Mouse (Mus musculus) adrenal gland (tissue): ENCODE measurements around the gene Slc16a10.

Experiments
- intact Hi-C: fragments of 180-260 bp; cut with DNase I; formaldehyde crosslinking; loops from one replicate; pipeline ENCODE4 v1.15.1; 2025

The Slc16a10 gene

DNA sequence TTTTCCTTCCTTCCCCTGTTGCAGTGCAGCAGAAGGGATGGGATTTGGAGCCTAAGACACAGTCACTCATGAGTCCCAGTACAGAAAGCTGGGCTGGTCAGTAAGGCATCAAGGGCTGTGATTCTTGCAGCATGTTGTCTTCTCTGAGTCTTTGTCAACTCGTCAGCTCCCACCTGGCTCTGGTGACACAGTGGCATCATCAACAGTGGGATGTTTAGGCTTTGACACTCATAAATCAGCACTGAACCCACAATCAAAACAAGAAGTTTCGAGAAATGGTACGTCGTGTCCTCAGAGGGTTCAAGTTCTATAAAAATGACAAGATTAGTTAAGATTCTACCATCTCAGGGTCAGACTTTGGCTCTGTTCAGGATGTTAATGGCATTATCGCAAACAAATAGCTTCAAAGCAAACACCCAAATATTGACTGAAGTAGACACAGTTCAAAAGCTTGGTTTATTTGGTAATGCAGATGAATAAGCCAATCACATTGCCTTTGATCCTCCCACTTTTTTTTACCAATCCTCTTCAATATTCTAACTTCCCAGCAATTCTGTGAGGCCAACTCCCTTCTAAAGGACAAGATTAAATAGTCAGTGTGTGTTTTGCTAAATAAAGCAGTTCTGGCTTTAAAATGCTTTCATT, 23.2 kb downstream of the Slc16a10 start:
- intact Hi-C loops = no loop called here

DNA sequence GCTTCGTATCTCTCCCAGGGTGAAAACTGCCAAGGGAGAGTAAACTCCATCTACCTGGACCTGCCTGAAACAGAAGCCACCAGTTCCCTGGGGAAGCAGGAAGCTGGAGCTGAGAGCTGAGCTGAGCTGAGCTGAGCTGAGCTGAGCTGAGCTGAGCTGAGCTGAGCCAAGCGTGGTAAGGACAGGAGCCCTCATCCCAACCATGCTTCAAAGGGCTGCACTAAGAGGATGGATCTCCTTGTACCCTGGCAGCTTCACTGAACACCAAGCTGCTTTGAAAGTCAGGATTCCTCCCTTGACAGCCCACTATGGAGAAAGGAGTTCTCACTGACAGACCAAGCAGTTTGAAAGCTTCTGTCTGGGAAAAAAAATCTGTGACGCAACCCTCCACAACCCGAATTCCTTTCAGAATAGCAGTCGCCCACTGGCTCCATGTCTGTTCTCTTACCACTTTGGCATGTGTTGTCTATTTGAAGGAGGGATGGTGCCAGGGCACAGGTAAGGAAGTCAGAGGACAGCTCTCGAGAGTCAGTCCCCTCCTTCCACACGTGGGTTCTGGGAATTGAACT, 28.5 kb downstream of the Slc16a10 start:
- intact Hi-C loops = no loop called here

DNA sequence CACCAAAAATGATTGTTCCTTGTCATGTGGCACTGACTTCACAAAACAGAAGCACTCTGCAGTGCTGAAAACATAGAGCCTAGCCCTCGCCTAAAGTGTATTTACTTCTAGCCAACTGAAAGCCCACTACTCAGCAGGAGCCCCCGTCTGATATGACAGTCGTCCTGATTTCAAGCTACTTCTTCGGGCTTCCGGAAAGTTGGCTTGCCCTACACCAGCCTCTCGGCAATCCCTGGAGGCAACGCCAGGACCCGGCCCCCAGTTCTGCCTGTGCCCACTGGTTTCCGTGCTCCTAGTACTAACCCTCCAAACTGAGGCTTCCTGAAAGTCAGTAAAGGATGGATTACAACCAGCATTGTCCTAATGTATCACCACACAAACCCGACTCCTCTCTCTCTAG, 29.8 kb downstream of the Slc16a10 start:
- intact Hi-C loops = no loop called here

DNA sequence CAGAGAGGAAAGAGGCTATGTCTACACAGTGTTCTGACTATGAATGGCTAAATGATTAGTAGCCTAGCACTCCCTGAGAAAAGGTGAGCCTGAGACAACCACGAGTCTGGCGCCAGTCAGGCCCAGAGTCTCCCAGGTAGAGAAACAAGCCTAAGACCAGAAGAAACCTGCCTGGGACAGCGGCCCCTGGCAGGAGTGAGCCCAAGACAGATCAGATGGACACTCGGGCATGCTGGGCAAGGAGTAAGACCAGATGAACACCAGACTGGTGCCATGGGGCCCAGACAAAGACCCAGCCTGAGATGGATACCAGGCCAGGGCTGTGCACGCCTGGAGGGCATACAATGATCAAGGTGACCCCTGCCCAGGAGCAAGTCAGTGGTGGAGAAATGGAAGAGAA, 32.5 kb downstream of the Slc16a10 start:
- intact Hi-C loops = no loop called here

DNA sequence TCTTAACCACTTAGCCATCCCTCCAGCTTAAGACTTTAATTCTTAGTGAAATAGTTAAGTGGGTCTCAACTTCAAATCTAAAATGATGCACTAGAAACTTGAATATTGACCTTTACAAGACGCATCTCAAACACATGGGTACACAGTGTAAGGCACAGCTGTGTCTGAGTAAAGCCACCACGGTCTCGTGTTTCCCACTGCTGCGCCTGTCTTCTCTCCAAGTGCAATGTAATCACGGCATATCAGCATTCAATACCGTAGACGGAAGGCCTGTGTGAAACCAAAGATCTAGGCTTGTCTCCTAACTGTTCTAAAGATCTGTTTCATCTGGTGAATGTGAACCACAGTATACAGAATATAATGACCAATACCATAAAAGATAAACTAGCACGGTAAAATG, 33.1 kb downstream of the Slc16a10 start:
- intact Hi-C loops = no loop called here

DNA sequence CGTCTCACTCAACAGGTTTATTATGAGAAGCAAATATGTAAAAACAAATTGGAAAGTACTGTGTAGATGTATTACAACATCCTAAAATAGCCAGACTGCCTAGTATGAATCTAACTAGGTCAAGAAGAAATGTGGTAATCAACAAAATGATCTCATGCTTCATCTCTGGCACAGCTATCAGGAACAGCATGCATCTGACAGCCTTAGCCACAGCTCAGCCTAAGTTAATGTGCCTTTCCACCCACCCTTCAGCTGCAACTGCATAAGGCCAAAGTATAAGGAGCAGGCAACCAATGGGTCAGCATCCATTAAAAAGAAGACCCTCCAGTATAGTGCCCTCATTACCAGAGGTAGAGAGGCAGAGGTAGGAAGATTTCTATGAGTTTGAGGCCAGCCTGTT, 34.1 kb downstream of the Slc16a10 start:
- intact Hi-C loops = no loop called here

DNA sequence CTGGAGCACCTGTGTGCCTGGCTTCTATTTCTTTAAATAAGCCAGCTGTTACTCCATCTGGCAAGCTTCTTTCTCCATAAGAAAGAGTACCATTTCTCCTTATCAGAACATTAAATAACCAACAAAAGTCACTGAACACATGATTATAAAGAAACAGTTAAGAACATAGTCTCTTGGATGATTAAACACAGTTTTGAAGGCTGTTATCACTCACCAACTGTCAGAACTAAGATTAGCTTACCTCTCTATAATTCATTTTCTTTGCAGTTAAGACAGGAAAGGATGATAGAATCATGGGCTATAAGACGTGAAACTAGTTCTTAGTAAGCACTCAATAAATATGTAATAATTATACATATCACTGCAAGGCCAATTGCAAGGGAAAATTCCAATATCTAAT, 36.9 kb downstream of the Slc16a10 start:
- intact Hi-C loops = no loop called here

DNA sequence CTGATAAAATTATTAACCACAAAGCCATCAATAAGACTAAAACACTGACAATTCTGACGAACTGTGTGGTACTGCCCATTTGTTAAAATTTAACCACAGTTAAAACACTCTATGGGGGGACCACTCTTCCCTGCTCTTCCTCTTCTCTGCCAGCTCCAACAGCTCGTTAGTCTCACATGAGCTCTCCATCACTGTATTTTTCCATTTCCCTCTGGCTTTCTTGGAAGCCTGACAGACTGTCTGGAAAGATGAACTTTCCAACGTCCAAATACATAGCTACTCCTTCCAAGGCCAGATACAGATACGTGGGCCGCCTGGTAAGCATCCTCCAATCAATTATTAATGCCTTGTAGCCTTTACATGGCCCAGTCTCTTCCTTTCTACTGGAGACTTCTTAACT, 38.3 kb downstream of the Slc16a10 start:
- intact Hi-C loops = no loop called here

DNA sequence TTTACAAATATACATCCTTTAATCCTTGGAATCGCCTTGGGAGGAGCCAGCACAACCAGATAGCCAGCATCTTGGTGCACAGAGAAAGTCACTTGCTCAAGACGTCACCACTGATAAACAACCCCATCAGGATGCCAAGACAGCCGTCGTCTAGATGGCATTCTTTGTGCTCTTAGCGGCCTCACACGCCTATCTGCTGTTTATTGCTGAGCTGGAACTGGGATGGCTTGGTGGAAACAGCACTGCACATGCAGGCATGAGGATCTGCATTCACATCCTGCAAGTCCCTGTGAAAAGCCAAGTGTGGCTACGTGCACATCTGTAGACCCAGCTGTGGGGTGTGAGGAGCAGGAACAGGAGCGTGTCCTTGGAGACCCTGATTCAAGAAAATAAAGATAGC, 39.1 kb downstream of the Slc16a10 start:
- intact Hi-C loops = no loop called here

DNA sequence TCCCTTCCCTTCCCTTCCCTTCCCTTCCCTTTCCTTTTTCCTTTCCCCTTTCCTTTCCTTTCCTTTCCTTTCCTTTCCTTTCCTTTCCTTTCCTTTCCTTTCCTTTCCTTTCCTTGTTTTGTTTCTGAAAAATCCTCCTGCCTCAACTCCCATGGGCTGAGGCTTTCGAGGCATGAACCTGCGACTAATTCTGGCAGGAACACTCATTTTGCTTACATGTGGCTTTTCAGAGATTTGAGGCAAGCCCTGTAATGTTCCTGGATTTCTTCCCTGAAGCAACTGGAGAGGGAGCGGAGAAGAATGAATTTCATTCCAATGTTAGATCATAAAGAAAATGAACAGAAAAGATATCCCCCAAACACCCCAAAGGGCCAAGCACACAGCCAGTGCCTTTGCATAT, 39.9 kb downstream of the Slc16a10 start:
- intact Hi-C loops = no loop called here

DNA sequence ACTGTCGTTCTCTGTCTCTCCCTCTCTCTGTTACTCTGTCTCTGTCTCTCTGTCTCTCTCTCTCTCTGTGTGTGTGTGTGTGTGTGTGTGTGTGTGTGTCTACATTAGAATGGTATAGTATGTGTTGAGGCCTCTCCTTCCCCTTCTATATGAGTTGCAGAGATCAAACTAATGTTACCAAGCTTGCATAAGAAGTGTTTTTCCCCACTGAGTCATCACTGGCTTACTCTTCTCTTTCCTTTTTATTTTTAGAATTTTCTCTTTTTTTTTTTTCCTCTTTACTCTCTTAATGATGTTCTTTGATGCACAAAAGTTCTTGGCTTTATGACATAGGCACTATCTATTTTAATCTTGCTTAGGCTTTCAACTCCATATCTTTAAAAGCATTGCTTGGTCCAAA, 43.6 kb downstream of the Slc16a10 start:
- intact Hi-C loops = loop anchor here (5.0 kb wide), 1 partner anchor 34 kb away; no protein-coding TSS in a partner anchor

DNA sequence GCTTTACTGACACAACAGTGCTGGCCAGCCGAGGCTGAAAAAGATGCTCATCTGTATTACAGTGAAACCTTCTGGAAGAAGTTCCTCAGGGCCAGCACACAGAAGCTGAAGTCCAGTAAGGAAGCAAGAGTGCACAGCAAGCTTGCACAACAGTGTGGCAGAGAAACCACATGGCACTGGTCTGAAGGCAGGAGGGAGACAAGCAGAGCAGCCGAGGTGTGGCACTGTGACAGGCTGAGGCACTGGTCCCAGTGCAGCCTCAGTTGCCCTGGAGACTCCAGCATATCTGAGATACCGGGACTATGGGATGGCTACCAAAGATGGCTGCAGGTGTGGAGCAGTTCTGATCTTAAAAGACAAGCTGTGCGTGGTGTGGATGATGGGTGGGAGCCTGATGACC, 44.5 kb downstream of the Slc16a10 start:
- intact Hi-C loops = loop anchor here (5.0 kb wide), 1 partner anchor 35 kb away; no protein-coding TSS in a partner anchor

DNA sequence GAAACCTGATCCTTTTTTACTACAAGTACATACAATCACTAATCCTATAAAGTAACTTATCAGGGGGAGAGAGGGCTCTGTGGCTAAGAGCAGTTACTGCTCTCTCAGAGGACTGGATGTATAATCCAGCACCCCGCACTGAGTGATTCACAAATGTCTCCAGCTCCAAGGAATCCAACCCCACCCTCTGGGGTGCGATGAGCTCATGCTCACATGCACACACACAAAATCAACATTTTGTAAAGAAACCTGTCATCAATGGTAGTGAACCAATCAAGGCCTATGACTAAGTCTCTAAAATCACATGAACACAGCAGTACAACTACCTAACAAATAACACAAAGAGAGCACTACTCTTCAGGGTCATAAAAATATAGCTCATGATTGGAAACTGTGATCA, 47.3 kb downstream of the Slc16a10 start:
- intact Hi-C loops = loop anchor here (5.0 kb wide), 1 partner anchor 38 kb away; no protein-coding TSS in a partner anchor

DNA sequence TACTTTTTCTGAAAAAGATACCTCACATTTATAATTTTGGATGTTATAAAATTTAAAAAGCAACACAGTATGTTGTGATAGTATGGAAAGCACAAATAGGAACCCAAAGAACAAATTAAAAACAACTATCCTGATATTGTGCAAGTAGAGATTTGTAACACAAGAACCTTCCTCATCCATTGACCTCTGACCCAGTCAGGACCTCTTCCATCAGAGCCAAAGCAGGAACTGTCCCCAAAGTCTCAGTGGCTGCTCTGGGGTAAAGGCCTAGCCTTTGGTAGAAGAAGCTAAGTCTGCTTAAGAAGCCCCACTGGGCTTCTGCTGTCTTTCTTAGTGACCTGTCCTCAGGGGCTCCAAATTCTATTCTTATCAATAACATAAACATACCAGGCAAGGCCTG, 48.5 kb downstream of the Slc16a10 start:
- intact Hi-C loops = no loop called here

DNA sequence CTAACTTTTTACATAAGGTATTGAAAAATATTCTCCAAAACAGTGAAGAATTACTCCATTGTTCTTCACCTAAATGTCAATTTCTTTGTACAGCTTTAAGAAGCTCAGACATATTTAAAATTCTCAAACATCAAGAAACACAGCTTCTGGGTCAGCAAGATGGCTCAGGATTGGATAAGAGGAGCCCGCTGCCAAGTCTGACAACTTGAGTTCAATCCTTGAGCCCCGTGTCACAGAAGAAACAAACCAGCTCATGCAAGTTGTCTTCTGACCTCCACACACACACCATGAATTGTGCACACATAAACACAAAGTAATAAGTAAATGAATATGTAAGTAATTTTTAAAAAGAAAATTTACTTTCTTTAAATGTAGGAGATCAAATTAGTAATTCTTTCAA, 50.6 kb downstream of the Slc16a10 start:
- intact Hi-C loops = no loop called here

DNA sequence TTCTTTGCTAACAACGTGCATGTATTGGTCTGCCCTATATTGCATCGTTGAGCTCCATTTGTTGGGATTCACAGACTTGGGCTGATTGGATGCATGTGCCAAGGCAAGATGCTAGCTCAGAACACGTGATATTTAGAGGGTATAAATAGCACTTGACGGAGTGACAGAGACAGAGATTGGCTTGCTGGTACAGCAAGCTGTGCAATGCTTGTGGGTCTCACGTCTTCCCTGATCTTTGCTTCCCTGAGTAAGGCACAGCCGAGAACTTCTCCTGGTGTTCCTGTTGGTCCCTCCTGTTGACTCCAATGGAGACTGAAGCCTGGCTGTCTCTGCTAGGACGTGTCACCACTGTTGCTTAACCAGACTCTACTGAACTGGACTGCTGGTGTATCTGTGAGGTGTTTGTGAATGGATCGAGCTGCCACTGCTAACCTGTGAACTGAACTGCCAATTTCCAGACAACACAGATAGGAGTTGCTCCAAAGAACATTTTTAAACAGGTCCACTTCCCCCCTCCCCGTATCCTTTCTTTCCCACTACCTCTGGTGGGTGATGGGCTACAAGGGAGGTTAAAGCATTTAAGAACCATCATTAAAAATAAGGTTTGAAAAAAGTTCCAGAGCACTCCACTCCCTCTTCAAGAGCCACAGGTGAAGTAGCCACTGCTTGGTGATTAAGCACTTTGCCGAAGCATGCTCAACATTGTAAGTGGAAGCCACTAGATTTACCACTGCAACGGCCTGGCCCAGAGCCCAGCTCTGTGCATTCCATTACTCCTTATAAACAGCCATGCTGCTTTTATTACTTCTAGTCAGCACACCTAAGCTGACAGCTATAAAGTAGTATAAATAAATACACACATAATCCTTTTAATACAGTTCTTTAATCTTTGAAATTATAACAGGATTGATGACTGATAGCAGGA, 51.3 kb downstream of the Slc16a10 start:
- intact Hi-C loops = no loop called here

DNA sequence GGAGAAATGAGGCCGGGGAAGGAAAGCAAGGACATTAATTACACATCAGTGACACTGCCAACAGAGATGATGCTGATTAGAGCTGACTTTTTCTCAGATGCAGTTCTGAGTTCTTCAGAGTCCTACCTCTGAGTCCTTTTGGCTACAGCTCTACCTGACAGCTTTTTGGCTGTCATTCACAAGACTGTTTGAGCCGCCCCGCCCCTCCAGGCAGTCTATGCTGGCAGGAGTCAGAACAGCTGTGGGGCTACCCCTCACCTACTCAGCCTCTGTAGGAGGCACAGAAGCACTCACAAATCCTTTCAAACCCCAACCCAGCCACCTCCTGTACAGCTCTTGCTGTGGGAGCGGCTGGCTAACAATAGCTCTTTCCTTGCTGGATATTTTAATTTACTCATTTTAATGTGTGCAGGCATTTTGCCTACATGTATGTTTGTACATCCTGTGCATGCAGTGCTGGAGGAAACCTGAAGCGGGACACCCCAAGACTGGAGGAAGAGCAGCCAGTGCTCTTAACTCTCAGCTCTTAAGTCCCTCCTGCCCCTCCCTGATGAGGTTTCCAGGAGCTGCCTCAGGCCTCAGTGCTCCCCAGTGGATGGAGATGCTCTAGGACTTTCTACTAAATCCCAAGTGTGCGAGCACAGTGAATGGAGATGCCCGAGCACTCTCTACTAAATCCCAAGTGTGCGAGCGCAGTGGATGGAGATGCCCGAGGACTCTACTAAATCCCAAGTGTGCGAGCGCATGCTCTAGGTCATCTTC, 57.5 kb downstream of the Slc16a10 start:
- intact Hi-C loops = no loop called here

DNA sequence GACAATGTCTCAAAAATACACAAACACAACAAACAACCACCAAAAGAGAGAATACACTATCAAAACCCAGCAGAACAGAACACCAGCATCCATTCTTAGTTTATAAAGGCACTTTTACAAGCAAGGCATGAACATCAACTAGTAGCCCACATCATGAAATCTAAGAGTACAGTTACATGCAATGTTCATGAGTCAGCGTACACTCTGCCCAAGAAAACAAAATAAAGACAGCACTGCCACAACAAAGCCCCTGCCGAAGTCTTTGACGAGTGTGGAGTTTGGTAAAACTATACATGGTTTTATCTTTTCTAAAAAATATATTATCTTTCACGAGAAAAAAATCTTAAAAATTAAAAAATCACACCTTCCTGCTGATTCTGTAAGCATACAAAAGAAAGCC, 58.5 kb downstream of the Slc16a10 start:
- intact Hi-C loops = no loop called here

DNA sequence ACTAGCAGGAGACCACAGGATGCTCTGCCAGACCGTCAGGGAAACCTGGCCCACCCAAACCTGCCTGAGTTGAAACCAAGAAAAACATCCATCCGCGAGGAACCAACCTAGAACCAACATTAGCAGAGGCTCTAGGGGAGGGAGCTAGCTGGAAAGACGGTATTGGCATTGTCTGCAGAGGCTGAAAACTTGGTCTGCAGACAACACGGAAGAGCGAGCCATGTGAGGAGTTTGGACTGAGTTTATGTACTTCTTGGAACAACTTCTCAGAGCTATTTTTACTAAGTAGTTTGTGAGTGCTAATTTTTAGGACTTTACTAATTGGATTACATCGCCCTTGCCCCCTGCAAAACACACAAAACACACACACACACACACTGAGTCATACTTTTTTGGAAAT, 59.4 kb downstream of the Slc16a10 start:
- intact Hi-C loops = no loop called here

DNA sequence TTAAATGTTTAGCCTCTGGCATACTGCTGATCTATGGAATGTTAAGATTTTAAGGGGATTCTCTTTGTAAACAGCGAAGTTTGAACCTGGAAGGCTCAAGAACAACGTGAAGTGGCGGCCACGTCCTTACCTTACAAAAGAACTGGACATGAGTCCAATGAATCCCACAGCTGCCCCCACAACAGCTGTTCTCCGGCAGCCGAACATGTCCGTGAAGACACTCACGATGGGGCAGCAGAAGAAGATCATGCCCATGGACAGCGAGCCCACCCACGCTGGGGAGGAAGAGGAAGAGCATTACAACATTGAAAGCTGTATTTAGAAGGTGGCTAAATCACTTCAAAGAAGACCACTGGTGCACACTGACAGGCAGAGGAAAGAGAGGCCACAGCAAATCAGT, 61.5 kb downstream of the Slc16a10 start:
- intact Hi-C loops = no loop called here

DNA sequence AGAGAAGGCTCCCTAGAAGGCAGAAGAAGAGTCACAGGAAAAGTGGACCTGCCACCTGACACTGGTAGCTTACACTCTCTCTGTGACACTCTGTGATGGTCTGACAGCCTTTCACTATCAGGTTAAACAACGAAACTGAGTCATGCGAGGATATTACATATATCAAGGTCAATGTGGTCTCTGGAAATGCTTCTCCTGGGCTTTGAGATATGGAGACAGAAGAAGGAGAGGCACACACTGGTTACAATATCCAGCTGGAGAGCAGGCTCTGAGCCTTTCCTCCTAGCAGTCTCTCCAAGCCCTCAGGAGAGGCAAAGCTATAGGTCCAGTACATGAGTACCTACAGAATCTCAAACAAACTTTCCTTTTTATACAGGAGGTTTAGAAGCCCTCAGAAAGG, 62.8 kb downstream of the Slc16a10 start:
- intact Hi-C loops = no loop called here

DNA sequence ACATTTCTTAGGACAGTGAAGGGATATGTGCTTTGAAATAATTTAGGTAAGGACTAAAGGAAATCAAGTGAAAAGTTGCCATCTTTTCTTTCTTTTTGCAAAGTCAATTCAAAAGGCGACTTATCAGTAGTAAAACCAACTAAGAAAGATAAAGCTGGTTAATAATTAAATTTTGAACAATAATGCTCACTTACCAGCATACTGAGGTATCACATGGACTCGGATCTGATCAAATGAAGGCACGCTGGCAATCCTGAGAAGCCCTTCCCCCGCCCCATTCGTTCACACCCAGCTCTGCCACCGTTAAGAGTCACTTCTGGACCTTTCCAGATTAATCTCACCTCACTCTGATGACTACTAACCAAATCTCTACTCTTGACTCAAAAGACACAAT, 64.1 kb downstream of the Slc16a10 start:
- intact Hi-C loops = no loop called here
